Mouse (Mus musculus) lung, postnatal 0 days (tissue): ENCODE data around the gene Ppp2r1b. TPM values are rescaled to one million over a fixed set of nuclear protein-coding genes. Genes with fewer than 3 reads are reported as not detected.

Experiments used
- ATAC-seq: fragments of 200-750 bp; cut with Nextera tagmentation; 2 replicates; pipeline ENCODE4 v1.8.0; 2017; ENCODE audit warnings: moderate library complexity
- DNase-seq: peaks from one replicate; pipeline ENCODE4 v3.0.0-alpha.2; 2016; ENCODE audit warnings: low spot score
- H3K27ac ChIP-seq: fragments of 300-500 bp; sonication (generic); 2 replicates; pipeline ENCODE4 v1.5.1; 2014; ENCODE audit warnings: antibody characterized with exemption, mild to moderate bottlenecking, low read length, mixed read lengths
- H3K27me3 ChIP-seq: fragments of 300-500 bp; sonication (generic); replicated peaks from 2 replicates; pipeline ENCODE4 v1.6.1; 2014; ENCODE audit warnings: low read length, mixed read lengths; ENCODE audit not compliant: insufficient read depth
- H3K36me3 ChIP-seq: fragments of 300-500 bp; sonication (generic); 2 replicates; pipeline ENCODE4 v1.6.1; 2014; ENCODE audit warnings: low read length, mixed read lengths; ENCODE audit not compliant: insufficient read depth
- H3K4me1 ChIP-seq: fragments of 300-500 bp; sonication (generic); 2 replicates; pipeline ENCODE4 v1.6.1; 2014; ENCODE audit warnings: antibody characterized with exemption, low read depth, low read length, mixed read lengths; ENCODE audit not compliant: insufficient read depth
- H3K4me2 ChIP-seq: fragments of 300-500 bp; sonication (generic); replicated peaks from 2 replicates; pipeline ENCODE4 v1.6.1; 2014; ENCODE audit warnings: low read depth, mild to moderate bottlenecking, low read length, moderate library complexity, mixed read lengths
- H3K4me3 ChIP-seq: fragments of 300-500 bp; sonication (generic); 2 replicates; pipeline ENCODE4 v1.5.1; 2014; ENCODE audit warnings: low read depth, low read length
- H3K9ac ChIP-seq: fragments of 300-500 bp; sonication (generic); replicated peaks from 2 replicates; pipeline ENCODE4 v1.6.1; 2014; ENCODE audit warnings: low read depth, mild to moderate bottlenecking
- H3K9me3 ChIP-seq: fragments of 300-500 bp; sonication (generic); 2 replicates; pipeline ENCODE4 v1.6.1; 2016; ENCODE audit warnings: low read length, mixed read lengths
- CTCF ChIP-seq: IDR thresholded peaks from 2 replicates; pipeline ENCODE4 v1.5.1; 2016; ENCODE audit warnings: antibody characterized with exemption, mild to moderate bottlenecking
- EP300 ChIP-seq: IDR thresholded peaks from 2 replicates; pipeline ENCODE4 v1.6.1; 2016; ENCODE audit warnings: antibody characterized with exemption, mild to moderate bottlenecking, control low read depth
- WGBS: fragments of 180-500 bp; shearing (Covaris S2); extraction: QIAGEN DNeasy Blood & Tissue Kit; methylation state at CpG from one replicate; pipeline ENCODE4 v1.1.7; 2014; 5-methylcytosine and 5-hydroxymethylcytosine counted together
- polyA plus RNA-seq: library from polyadenylated mRNA; unstranded; fragments of >200 nt; fragmentation: Nextera tagmentation; extraction: Ambion mirVana; gene quantifications from 2 replicates; pipeline ENCODE4 v1.2.1, GENCODE M21; 2015

The Ppp2r1b gene
- polyA plus RNA-seq, 1 experiment from 2014 or later = 28.4 TPM

- TF ChIP-seq EP300 (no peak), CTCF (no peak)
- Histone ChIP-seq H3K4me1 (no peaks in the 10 kb centered on the region), H3K4me2 (no peak overlapping the region), H3K9ac (no peak overlapping the region), H3K27ac (no peak overlapping the region), H3K36me3 (peaks cover 20% of the 10 kb centered on the region), H3K27me3 (no peaks in the 10 kb centered on the region), H3K9me3 (no peaks in the 10 kb centered on the region), H3K4me3 (no peak overlapping the region)
- ATAC-seq (no peak), DNase-seq (no peak)
- 89% methylated on average over 6 of the region's 6 CpGs for WGBS
These were observed 21.9 kb downstream of the Ppp2r1b start for GRCm38 (mm10) chr9:50867015-50867414.

DNA sequence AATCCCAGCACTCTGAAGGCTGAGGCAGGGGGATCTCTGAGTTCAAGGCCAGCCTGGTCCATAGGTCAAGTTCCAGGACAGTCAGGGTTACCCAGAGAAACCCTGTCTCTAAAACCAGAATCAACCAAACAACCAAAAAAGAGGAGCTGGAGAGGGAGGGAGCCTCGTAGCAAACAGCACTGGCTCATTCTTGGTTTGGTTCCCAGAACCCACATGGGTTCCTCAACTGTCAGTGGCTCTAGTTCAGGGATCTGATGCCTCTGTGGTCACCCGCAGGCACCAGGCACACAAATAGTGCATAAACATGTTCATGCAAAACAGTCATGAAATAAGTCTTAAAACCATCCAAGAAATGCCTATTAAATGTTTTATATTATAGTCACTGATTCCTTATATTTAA is 23.1 kb downstream of the Ppp2r1b start:
- DNase-seq (no peak), ATAC-seq (no peak)
- Histone ChIP-seq H3K9ac (no peak overlapping the region), H3K27ac (no peak overlapping the region), H3K36me3 (peaks cover 15% of the 10 kb centered on the region), H3K4me3 (no peak overlapping the region), H3K4me2 (no peak overlapping the region), H3K9me3 (no peaks in the 10 kb centered on the region), H3K4me1 (no peaks in the 10 kb centered on the region), H3K27me3 (no peaks in the 10 kb centered on the region)
- TF ChIP-seq EP300 (no peak), CTCF (no peak)
- 90% methylated on average over 2 of the region's 2 CpGs for WGBS

DNA sequence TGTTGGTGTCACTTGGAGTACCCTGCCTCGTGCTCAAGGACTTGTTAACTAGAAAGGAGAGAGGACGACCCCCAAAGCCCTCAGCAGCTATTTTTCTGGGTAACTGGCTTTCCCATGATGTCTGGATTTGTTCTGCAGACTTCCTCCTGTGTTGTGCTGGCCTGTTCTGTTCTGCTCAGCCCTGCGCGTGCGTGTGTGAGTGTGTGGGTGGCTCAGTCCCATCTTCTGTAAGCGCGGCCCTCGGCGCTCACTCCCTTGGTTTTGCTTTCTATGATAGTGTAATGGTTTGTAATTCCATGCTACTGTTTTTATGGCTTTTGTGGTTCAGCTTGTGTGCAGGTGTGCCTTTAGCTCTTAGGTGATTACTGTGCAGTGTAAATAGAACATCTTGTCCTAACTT is 28.1 kb downstream of the Ppp2r1b start:
- Histone ChIP-seq H3K9me3 (no peaks in the 10 kb centered on the region), H3K4me3 (no peak overlapping the region), H3K4me2 (no peak overlapping the region), H3K4me1 (no peaks in the 10 kb centered on the region), H3K27me3 (no peaks in the 10 kb centered on the region), H3K36me3 (peaks cover 17% of the 10 kb centered on the region; the same call in 1 of the 2 replicates), H3K27ac (no peak overlapping the region), H3K9ac (no peak overlapping the region)
- 90% methylated on average over 9 of the region's 9 CpGs for WGBS
- no peak for TF ChIP-seq CTCF
- TF ChIP-seq EP300 = no peak
- DNase-seq (no peak), ATAC-seq (no peak)

- TF ChIP-seq CTCF = no peak
- TF ChIP-seq EP300 = no peak
- no peak overlapping the region for H3K9ac ChIP-seq
- H3K9me3 ChIP-seq = no peaks in the 10 kb centered on the region
- DNase-seq (no peak), ATAC-seq (no peak)
- peaks cover 21% of the 10 kb centered on the region; the same call in 1 of the 2 replicates for H3K36me3 ChIP-seq
- H3K27me3 ChIP-seq = no peaks in the 10 kb centered on the region
- no peak overlapping the region for H3K27ac ChIP-seq
- H3K4me3 ChIP-seq = no peak overlapping the region
- WGBS = 85% methylated on average over 6 of the region's 6 CpGs
- no peak overlapping the region for H3K4me2 ChIP-seq
- no peaks in the 10 kb centered on the region for H3K4me1 ChIP-seq
These were observed 28.9 kb downstream of the Ppp2r1b start for GRCm38 (mm10) chr9:50874031-50874430.

DNA sequence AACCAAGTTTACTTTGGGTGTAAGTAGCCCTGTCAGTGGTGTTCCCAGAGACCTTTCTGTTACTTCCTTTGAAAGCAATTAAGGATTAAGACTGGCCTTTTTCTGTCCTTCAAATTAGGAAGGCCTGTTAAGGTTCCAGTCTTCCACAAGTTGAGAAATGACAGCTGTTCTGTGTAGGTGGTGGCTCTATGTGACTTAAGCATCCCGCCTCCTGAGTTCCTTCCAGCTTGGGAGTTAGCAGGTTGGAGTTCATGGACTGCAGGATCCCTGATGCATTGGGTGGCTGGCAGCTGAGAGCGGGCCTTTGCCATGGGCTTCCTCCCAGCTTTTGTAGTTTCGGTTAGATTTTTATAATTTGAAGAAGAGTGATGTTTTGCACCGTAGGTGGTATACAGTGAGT is 30.4 kb downstream of the Ppp2r1b start:
- H3K9ac ChIP-seq = no peak overlapping the region
- no peaks in the 10 kb centered on the region for H3K27me3 ChIP-seq
- WGBS = 96% methylated on average over 4 of the region's 4 CpGs
- H3K4me3 ChIP-seq = no peak overlapping the region
- TF ChIP-seq CTCF (no peak), EP300 (no peak)
- ATAC-seq = no peak
- H3K27ac ChIP-seq = no peak overlapping the region
- DNase-seq = no peak
- no peaks in the 10 kb centered on the region for H3K9me3 ChIP-seq
- H3K4me2 ChIP-seq = no peak overlapping the region
- H3K36me3 ChIP-seq = peaks cover 18% of the 10 kb centered on the region; the same call in 1 of the 2 replicates
- no peaks in the 10 kb centered on the region for H3K4me1 ChIP-seq

GRCm38 (mm10) chr9:50876287-50876686 is 31.2 kb downstream of the Ppp2r1b start:
- DNase-seq (no peak), ATAC-seq (no peak)
- Histone ChIP-seq H3K36me3 (peaks cover 18% of the 10 kb centered on the region; the same call in 1 of the 2 replicates), H3K4me2 (no peak overlapping the region), H3K9me3 (no peaks in the 10 kb centered on the region), H3K4me3 (no peak overlapping the region), H3K4me1 (no peaks in the 10 kb centered on the region), H3K9ac (no peak overlapping the region), H3K27ac (no peak overlapping the region), H3K27me3 (no peaks in the 10 kb centered on the region)
- WGBS = 87% methylated on average over 3 of the region's 3 CpGs
- TF ChIP-seq EP300 (no peak), CTCF (no peak)

DNA sequence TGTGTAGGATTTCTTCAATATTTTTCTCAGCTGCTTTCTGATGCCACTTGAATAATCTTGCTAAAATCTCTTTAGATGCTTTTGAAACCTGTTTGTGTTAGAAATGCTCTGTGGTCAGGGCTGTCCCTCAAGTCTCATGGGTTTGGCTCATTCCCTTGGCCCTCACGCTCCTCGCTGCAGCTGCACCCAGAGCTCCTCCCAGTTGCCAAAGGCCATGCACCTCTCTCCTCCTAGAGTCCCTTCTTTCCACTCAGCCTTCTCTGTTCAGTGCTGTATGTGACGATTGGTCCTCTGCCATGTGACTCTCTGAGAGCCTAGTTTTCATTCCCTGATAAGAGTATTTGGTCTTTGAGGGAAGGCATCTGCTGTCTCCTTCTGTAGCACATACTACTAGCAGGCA is 32.3 kb downstream of the Ppp2r1b start:
- WGBS = 57% methylated on average over 3 of the region's 3 CpGs
- ATAC-seq = no peak
- Histone ChIP-seq H3K36me3 (peaks cover 18% of the 10 kb centered on the region; the same call in 1 of the 2 replicates), H3K4me1 (no peaks in the 10 kb centered on the region), H3K27ac (no peak overlapping the region), H3K9ac (no peak overlapping the region), H3K4me2 (no peak overlapping the region), H3K9me3 (no peaks in the 10 kb centered on the region), H3K4me3 (no peak overlapping the region), H3K27me3 (no peaks in the 10 kb centered on the region)
- no peak for TF ChIP-seq EP300
- no peak for TF ChIP-seq CTCF
- no peak for DNase-seq
